Mouse (Mus musculus) CD4-positive helper T cell, adult 2 months (primary cell): ENCODE data around the gene Bag3.

Source experiments
- DNase-seq: peaks from one replicate; pipeline ENCODE4 v3.0.0-alpha.2; 2012; ENCODE audit warnings: low read depth, missing footprints, low spot score

The Bag3 gene

DNA sequence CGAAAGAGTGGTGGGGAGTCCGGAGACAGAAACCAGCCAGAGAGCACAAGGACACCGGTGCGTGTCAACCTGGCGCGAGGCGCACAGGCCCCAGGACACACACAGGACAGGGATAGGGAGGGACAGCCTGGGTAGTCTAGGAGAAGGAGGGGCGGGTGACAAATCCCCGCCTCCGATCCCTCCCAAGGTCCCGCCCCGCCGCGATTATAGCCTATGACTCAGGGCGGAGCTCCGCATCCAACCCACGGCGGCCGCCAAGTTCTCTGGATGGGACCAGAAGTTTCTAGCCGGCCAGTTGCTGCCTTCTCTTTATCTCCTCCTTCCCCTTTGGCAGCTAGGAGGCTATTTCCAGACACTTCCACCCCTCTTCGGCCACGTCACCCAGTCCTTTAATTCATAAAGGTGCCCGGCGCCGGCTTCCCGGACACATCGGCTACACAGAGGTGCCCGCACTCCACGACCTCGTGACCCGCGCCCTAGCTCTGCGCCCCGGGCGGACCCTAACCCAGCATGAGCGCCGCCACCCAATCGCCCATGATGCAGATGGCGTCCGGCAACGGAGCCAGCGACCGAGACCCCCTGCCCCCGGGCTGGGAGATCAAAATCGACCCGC is at the start of gene Bag3:
Gene Bag3, plus strand, starts transcription at position 268 of the 613 bp plus-strand sequence.
- DNase-seq: peak; percentile 88

DNA sequence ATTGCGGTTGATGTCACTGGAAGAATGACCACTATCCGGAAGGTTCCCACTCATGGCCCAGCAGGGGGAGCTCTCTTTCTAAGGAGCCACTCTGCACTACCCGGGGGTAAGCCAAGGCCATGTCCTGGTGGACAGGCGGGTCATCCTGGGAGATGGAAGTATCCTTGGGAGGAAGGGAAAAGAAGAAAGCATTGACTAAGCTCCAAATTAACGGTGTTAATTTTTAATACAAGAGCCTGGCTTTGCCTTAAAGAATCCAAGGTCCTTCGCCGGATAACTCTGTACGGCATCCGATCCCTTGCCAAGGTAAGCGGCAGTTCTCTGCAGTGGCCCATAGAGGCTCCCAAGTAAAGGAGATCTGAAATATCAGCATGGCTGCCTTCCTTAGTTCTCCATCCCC is 49.1 kb upstream of the Bag3 start:
- peak; percentile 14 for DNase-seq

DNA sequence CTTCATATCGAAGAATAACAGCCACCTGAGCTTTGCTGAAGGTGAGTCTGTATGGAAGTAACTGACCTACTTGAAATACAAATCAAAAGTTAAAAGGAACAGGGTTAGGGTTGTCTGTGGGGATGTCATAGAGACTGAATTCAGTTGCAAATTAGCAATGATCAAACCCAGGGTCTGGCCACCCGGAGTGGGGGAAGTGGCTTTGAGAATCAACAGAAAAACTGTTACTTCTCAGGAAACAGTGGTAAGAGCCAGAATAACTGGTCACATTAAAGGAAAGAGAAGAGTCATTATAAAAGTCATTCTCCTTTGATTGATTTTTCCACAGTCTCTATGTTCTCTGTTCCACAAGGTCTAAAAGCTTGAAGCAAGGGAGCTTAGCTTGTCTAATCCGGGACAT is 34.4 kb upstream of the Bag3 start:
- no peak for DNase-seq

DNA sequence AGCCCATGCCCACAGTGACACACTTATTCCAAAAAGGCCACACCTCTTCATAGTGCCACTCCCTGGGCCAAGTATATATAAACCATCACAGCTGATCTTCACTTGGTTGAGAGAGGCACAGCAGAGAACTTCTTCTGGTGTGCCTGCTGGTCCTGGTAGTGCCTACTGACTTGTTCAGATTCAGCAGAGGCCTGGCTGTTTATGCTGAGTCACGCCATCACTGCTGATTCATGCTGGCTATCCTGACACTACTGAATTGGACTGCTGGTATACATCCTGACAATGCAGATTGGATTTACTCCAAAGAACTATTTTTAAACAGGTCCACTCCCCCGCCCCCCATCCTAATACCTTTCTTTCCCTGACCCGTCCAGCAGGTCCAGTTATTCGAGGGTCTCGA is 28.9 kb upstream of the Bag3 start:
- DNase-seq: no peak

DNA sequence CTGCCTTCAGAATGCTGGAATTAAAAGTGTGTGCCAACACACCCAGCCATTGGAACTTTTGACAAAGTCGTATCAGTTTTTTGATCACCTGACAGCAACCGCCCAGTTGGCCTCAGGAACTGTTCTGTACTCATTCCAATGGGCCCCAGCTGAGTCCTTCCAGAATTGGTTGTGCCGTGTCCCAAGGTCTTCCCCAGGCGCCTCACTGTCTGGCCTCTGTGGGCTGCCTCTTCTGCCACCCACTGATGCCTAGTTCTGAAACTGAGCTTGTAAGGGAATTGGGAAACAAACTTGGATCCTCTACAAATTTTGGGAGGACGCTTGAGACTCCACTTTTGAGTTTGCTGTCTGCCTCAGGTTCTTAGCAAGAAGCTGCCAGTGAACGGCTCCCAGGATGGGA is 23.6 kb upstream of the Bag3 start:
- no peak for DNase-seq

DNA sequence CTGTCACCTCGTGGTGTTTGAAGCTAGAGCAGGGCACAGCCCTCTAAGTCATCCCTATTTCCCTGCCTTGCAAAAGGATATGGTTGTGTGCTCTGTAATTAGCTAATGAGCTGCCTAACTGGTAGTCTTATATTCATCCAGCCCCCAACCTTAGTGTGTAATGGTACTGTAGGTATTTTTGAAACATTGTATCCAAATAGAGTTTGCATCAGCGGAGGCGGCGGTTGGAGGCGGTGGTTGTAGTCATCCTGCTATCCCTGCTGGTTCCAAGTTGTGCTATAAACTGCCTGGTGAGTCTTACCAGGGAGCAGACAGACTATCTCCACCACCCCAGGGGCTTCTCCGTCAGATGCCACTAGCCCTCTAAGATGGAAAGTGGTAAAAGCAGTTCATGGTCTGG is 19.3 kb upstream of the Bag3 start:
- no peak for DNase-seq

DNA sequence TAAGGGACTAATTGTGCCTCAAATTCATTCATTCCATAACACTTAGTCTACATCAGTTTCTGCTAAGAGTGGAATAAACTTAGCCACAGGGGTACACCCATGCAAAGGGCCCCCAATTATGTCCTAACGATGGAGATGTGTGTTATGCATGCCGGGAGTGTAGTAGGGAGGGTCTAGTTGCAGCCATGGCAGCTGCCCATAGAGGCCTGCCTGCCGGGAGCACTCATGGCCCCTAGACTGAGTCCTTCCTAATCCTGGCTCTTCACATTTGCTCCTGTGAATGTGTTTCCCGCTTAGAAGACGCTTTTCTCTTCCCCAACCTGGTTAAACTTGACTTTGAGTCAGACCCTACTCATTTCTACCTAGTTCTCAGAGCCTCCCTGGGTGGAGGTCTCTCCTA is 11.5 kb upstream of the Bag3 start:
- no peak for DNase-seq

DNA sequence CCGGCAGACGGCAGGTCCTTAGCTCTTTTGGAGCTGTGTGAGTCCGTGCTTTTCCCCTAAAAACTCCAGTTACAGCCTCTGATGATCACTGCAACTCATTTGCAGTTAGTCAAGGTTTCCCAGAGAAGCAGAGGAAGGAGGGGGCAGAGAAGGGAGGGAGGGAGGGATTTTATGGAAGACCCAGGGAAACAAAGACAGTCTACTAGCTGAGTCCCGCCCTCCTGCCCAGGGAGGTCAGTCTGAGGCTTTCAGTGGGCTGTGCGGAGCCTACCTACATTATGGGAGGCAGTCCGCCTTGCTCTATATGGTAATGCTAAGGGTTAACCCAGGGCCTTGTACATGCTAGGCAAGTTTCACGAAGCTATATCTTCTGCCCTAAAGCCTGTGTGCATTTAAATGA is 9.9 kb upstream of the Bag3 start:
- DNase-seq: no peak

DNA sequence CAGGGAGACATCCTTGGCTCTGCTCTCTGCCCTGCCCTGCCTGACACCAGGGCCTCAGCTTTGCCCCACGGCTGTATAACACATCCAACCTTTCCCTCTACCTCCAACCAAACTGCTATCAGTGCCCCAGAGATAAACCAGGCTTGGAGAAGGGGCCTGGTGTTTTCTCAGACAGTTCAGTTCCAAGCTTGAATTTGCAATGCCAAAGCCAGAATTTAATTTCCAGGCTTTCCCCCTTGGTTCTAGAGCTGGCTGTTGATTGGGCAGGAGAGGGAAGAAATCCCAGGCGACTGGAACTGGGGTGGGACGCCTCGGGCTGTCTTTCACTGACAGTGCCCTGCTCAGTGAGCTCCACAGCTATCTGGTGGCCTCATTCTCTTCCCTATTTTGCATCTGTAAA is 9.1 kb upstream of the Bag3 start:
- no peak for DNase-seq

DNA sequence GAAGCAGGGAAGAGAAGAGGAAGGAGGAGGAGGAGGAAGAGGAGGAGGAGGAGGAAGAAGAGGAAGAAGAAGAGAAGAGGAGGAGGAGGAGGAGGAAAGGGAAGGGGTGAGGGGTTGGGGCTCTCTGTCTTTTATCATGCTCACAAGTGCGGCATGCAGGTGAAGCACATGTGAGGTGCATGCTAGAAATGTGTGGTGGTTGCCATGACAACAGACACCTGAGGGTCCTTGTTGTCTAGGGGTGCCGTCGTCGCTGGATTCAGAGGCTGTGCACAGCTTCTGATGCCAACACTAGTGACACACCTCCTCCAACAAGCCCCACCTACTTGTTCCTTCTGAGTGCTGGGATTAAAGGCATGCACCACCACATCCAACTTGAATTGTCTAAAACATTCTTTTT is 7.1 kb upstream of the Bag3 start:
- DNase-seq: no peak

DNA sequence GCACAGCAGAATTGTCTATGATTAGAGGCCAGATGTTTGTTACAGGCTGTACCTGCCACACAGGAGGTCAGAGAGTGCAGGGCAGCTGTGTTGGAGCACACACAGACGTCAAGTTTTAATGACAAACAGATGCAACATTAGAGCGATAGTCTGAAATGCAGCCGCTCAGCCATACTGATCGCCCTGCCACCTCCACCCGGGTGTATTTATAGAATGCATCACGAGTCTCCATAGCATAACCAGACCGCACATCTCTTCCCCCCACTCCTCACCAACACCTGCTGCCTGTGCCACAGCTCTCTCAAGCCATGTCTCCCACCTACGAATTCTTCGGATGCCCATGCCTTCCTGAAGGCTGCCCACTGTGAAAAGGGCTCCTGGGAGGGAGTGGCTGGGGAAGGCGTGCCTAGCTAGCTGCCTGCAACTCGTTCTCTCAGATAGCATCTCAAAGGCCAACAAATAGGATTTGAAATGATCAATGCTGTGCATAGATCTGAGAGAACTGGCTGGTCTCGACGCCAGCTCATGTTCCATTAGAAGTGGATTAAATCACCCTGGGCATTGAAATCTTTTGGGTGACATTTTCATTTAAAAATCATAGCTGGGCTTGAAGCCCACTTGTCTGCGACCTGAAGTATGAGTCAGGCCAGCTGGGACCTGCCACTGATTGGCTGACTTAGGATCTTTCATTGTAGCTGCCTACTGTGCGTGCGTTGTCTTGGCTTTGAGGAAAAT is 3.9 kb upstream of the Bag3 start:
- no peak for DNase-seq

DNA sequence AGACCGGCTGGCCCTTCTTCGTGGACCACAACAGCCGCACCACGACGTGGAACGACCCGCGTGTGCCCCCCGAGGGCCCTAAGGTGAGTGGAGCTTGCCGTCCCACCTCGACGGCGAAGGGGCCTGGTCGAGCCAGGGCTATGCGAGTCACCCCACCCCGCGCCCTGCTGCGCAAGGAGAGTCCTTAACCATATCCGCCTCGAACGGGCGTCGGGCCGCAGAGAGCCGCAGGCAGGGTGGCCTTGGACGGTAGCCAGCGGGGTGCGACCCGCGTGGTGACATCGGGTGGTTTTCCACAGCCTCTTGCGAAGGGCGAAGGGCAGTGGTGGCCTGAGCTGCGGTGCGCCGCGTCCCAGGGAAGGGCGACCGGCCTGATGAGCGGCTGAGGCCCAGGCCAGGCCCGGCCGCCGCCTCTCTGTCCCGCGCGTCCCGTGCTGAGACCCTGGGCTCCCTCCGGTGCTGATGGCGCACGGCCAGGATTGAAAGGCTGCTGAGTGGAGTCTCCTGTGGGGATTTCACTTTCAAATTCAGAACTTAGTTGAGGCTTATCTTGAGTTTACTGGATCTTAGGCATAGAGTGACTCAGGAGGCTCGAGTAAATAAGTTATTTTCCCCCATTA is 656 bp downstream of the Bag3 start:
- DNase-seq: peak; percentile 67

DNA sequence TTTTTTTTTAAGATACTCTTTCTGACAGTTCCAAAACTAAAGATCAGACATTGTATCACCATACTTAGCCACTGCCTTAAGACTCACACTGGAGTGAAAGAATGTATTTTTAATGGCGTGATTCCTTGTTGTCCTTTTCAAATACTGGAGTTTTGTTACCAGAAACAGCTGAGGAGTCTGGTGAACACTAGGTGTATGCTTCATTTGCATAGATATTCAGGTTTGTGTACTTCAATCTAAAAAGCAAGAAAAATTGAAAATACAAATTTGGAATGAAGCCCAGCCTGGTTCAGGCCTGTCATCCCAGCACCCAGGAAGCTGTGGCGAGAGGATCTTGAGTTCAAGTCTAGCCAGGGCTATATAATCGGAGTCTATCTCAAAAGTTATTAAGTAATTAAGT is 1.2 kb downstream of the Bag3 start:
- DNase-seq: no peak

DNA sequence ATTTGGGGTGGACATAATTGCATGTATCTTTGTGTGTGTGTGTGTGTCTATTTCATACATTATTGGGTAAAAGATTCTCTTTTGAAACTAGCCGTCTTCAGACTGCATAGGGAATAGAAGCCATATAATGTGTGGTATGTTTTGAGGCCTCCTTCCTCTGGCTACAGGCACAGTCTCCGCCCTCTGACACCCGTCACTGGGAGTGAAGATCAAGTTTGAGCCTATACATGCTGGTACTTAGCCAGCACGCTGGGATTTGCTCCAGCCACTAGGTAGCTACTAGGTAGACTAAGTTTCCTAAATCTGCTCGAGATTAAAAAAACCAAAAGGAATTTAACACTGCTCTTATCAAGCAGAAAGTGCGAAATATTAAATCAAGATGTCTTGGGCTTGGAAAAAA is 3.2 kb downstream of the Bag3 start:
- DNase-seq: no peak

DNA sequence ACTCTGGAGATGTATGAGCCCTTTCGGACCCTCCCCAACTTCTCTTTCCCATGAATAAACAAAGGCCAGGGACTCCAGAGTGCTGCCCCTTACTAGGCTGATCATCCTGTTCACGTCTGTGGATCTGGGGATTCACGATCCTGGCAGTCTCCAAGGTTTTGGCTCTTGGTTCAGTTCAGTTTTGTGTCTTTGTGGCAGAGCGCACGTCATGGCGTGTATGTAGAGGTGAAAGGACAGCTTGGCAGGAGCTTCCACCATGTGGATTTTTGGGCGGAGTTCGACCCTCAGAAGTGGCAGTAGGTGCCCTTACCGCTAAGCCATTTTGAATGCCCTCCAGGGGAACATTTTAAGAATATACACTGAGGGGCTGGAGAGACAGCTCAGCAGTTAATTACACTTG is 5.2 kb downstream of the Bag3 start:
- DNase-seq: no peak

DNA sequence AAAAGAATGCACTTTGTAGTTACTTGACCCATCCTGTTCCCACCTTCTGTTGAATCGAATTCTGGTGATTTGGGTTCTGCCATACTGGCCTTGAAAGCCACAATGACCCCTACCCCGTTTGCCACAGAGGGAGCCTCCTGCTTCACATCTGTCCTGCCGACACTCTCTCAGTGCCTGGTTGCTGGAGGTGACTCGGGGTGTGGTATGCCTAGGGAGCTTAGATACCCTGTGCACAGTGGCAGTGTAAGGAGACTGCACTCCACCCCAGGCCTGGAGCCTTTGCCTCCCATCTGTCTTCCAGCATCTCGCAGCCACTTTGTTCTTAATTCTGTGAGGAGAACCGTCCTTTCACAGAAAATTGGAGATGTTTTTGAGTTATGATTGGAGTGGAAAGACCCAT is 5.7 kb downstream of the Bag3 start:
- no peak for DNase-seq

DNA sequence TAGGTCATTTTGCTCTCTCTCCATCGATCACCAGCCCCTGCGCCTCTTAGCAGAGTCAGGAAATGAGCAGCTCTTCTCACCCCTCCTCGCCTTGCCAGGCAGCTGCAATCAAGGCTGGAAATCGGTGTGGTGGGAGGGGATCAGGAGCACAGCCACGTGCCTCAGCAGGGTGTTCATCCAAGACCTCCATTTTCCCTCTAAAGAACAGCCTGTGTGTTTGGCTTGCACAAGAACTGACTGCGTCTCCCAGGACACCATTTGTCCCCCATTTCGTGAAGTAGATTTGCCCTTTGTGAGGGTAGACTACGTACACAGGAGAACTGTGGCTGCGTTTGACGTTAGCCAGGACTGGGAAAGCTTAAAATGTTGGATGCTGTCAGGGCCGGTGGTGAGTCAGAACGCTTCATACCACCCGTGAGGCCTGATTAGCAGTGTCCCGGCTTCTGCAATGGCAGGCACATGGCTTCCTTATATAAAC is 6.2 kb downstream of the Bag3 start:
- DNase-seq: no peak

DNA sequence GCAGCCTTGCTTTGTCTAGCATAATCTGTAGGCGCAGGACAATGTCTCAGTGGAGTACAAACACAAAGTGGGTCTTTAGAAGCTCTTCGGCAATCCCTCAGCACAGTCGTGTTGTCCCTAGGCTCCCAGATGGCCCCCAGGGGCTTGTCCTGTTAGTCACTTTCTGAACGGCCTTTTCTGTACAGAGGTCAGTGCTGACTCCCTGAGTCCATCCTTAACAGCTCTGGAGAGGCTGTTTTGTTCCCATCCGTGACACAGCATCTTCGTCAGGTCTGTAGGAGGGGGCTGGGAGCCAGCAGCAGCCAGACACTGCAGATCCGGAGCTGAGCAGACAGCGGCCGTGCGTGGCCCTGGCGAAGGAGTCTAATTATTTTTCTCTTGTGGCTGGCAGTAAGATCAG is 7.6 kb downstream of the Bag3 start:
- no peak for DNase-seq

DNA sequence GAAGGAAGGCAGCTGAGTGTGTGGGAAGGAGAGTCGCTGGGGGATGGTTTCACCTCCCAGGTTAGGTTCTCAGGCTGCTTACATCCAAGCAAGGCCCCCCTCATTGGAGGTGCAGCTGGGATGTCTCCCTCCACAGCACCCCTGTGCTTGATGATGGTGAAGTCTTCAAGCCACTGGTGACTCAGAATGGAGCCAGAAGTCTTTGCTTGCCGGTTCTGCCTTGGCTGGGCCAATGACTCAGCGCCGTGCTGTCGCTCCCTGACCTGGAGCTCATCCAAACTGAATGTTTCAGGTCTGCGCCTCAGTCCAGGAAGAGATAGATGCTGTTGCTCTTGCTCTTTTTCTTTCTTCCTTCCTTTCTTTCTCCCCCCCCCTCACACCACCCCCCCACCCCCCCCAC is 8.5 kb downstream of the Bag3 start:
- no peak for DNase-seq

DNA sequence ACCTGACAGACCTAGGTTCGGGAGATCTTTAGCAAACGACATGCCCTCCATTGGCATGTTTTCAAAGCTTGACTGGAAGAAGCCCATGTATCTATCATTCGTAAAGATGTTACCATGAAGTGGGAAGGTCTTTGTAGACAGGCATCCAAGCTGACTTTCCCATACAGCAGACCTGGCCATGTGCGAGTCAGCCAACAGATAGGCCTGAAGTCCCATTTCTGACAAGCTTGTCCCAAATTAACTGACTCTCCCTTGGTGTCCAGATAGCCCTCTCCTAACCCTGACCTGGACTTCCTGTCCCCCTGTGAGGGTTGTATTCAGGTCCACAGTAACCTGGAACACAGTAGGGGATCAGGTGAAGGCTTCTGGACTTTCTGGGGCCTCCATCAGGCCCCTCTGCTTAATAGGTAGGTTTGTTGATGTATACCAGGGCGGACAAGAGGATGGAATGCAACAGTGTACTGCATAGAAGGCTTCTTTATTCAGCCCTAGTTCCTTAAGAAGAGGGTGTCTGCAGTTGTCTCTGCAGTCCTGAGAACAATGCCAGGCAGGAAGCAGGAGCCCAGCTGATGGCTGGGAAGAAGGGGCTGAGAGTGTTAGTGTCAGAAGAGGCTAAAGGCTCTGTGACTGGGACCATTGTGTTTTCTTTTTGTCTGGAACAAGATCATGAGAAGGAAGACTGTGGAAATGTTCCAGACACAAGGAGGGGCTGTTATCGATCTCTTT is 9.2 kb downstream of the Bag3 start:
- no peak for DNase-seq

DNA sequence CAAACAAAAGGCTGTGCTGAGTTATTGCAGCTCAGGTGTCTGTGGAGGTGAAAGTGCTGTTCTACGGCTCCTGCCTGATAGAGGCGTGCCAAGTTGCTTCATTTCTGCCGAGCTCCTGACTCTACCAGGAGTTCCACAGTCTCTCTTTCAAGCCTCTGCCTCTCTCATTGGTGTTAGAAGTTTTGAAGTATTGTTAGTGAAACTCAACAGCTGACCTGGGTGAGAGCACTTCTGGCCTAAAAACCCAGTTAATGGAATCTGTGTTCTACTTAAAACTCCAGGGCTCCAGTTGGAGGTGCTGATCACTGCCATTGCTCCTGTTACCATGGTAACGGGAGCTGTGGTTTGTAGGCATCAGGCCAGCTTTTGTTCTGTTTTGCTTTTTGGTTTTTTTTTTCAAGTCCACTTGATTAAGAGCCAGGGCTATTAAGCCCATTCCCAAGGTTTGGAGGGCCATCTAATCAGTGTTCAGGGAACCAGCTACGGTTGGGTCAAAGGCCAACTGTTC is 11.6 kb downstream of the Bag3 start:
- DNase-seq: no peak

DNA sequence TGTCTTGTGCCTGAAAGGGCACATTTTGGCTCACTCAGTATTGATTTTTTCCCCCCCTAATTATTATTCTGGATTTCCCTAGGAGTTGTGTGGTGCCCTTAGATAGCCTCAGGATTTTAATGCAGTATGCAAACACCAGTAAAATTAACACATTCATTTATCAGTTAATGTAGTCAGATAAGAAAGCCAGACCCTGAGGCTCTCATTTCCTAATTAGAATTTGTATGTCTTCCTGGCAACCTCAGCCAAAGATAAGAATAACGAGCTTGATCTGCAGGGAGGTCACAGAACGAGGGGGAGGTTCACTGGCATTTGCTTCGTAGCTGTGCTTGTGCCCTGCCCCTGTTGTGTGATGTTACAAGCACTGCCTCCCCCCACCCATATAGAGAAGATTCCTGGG is 12.7 kb downstream of the Bag3 start:
- DNase-seq: no peak
